Mouse (Mus musculus): ENCODE results near the gene Maneal. TPM values are rescaled to one million over a fixed set of nuclear protein-coding genes. Genes with fewer than 3 reads are reported as not detected.

The Maneal gene
- 0.07 TPM in 1 of 2 replicates, not detected in the other for polyA plus RNA-seq (2015; fragmentation: Nextera tagmentation; extraction: Ambion mirVana)

DNA sequence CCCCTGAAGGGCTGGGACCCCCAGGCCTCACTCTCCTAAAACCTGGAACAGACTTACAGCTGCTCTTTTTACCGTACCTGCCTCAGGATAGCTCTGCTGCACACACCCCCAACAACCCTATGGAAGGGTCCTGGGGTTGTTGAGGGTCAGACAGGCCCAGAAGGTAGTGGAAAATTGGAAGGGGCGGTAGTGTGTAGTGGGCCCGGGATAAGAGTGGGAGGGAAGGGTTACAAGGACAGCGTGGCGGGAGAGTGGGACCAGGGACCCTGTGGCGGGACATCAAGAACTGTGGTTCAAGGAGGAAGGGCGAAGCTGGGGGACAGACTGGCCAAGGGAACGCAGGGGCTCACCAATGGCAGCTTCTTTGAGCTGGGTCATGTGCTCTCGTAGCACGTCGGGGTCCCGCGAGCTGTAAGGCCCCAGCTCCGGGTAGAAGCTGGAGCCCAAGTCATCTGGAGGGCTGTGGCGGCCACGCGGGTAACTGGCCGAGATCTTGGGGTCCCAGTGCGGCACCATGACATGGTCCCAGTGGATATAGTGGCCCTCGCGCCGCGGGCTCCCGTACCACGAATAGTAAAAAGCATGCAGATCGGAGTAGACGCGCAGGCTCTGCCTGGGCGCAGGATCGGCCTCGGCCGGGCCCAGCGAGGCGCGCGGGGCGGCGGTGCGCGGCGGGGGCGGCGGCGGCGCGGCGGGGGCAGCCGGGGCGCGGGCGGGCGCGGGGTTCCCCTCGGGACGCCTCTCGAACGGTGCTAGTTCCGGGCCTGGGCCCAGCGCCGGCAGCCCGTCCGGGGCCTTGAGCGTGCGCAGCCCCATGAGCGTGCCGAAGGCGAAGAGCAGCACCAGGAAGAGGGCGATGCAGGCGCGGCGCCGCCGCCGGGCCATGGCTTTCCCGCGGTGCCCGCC, at the start of gene Maneal:
TSS of gene Maneal (minus strand) at position 889 of the 906 bp plus-strand sequence.

DNA sequence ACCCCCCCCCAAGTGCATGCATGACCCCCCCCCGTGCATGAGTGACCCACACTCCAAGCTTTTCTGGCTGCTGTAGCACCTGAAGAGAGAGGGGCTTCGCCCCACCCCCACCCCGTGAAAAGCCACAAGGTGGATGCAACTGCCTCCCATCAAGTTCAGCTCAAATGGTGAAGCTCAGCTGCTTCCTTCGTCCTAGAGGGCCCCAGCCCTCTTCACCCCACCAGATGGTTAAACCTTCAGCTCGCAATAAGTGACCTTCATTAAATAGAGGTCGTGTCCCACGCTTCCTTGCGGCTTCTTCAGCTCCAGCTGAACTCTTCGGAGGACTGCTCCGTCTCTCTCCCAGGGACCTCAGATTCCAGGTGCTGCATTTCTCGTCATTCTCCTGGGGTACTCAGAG, 18.6 kb upstream of the Maneal start, which contains the start of gene Epha10:
TSS of gene Epha10 (plus strand) at position 301 of the 400 bp plus-strand sequence.

GRCm38 (mm10) chr4:124850933-124851658, 10.9 kb downstream of the Maneal start, which contains the start of gene 1110065P20Rik:
Gene 1110065P20Rik, minus strand, starts transcription at chr4:124851196.

GRCm38 (mm10) chr4:124850261-124850913, 11.6 kb downstream of the Maneal start, which contains the start of gene Yrdc:
Gene Yrdc, plus strand, starts transcription at chr4:124850679.

Other genes starting within 250 kb of the Maneal start
- gene Pou3f1, start 205.4 kb downstream of the Maneal start, polyA plus RNA-seq (2015; fragmentation: Nextera tagmentation; extraction: Ambion mirVana): 2.5 and 4.3 TPM in 2 replicates
- gene Utp11, start 168.6 kb downstream of the Maneal start, polyA plus RNA-seq (2015; fragmentation: Nextera tagmentation; extraction: Ambion mirVana): 66.2 and 68.7 TPM in 2 replicates
- gene Fhl3, start 161.5 kb downstream of the Maneal start, polyA plus RNA-seq (2015; fragmentation: Nextera tagmentation; extraction: Ambion mirVana): 22.3 and 26.7 TPM in 2 replicates
- 54.0 and 55.4 TPM in 2 replicates for gene Sf3a3, start 147.4 kb downstream of the Maneal start, polyA plus RNA-seq (2015; fragmentation: Nextera tagmentation; extraction: Ambion mirVana)
- 10.6 and 12.1 TPM in 2 replicates for gene Inpp5b, start 120.3 kb downstream of the Maneal start, polyA plus RNA-seq (2015; fragmentation: Nextera tagmentation; extraction: Ambion mirVana)
- 8.4 and 8.5 TPM in 2 replicates for gene Mtf1, start 60.1 kb downstream of the Maneal start, polyA plus RNA-seq (2015; fragmentation: Nextera tagmentation; extraction: Ambion mirVana)
- gene Yrdc, start 11.5 kb downstream of the Maneal start, polyA plus RNA-seq (2015; fragmentation: Nextera tagmentation; extraction: Ambion mirVana): 14.4 and 16.5 TPM in 2 replicates
- gene 1110065P20Rik, start 11.0 kb downstream of the Maneal start, polyA plus RNA-seq (2015; fragmentation: Nextera tagmentation; extraction: Ambion mirVana): 76.3 and 87.2 TPM in 2 replicates
- not detected in 2 replicates for gene Epha10, start 18.7 kb upstream of the Maneal start, polyA plus RNA-seq (2015; fragmentation: Nextera tagmentation; extraction: Ambion mirVana)
- 6.2 and 7.4 TPM in 2 replicates for gene 9930104L06Rik, start 74.9 kb upstream of the Maneal start, polyA plus RNA-seq (2015; fragmentation: Nextera tagmentation; extraction: Ambion mirVana)
- gene Cdca8, start 77.1 kb upstream of the Maneal start, polyA plus RNA-seq (2015; fragmentation: Nextera tagmentation; extraction: Ambion mirVana): 20.0 and 21.6 TPM in 2 replicates
- gene Rspo1, start 124.3 kb upstream of the Maneal start, polyA plus RNA-seq (2015; fragmentation: Nextera tagmentation; extraction: Ambion mirVana): 0.42 TPM in 1 of 2 replicates, not detected in the other
- 50.3 and 52.8 TPM in 2 replicates for gene Gnl2, start 154.4 kb upstream of the Maneal start, polyA plus RNA-seq (2015; fragmentation: Nextera tagmentation; extraction: Ambion mirVana)
- 0.10 TPM in 1 of 2 replicates, not detected in the other for gene Dnali1, start 203.5 kb upstream of the Maneal start, polyA plus RNA-seq (2015; fragmentation: Nextera tagmentation; extraction: Ambion mirVana)
- gene Snip1, start 204.5 kb upstream of the Maneal start, polyA plus RNA-seq (2015; fragmentation: Nextera tagmentation; extraction: Ambion mirVana): 11.1 and 11.8 TPM in 2 replicates
- 17.1 and 21.5 TPM in 2 replicates for gene Meaf6, start 223.0 kb upstream of the Maneal start, polyA plus RNA-seq (2015; fragmentation: Nextera tagmentation; extraction: Ambion mirVana)